8 mouse cellular contexts compared by ENCODE assay signal in the genomic region with DNA sequence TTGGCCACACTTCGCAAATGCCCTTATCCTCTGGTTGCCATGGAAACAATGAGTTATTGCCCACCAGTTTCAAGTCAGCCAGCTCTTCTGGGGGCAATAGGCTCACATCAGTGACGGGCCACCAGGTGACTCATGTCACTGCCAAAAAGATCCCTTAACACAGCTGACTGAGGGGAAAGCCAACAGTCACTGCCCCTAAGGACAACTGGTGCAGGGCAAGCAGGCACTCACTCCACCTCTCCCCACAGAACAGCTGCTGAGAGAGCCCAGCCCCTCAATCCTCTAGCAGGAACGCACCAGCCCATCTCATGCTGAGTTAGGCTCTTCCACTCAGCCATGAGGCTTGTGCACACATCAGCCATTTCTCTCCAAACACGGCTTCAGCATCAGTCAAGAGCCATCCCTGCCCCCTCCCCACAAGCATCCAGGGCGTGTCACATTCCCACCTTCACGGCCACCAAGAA.
DNase-seq lines count a peak whose midpoint lies in the region; ATAC-seq and TF ChIP-seq lines count a peak whose summit lies in the region.

No protein-coding gene starts in this region.

- DNase-seq in kidney, adult 2 months: no peak
- DNase-seq in kidney, adult 8-10 months: no peak
- peak; percentile 70 for DNase-seq in MN1 (ENCODE audit: low spot score)
- peak; percentile 59 for DNase-seq in forebrain, embryonic 14.5 days (ENCODE audit: low spot score)
- peak; percentile 75 for DNase-seq in limb, embryonic 14.5 days (ENCODE audit: low spot score)
- peak; percentile 56 for DNase-seq in retina, postnatal 1 day
- DNase-seq in spleen, postnatal 36 days (ENCODE audit: low spot score in 2 of 2): no peak
- DNase-seq in frontal cortex, postnatal 25 days (ENCODE audit: low spot score in 2 of 2): no peak

- peak overlapping the region; percentile 65 for H3K4me3 ChIP-seq in kidney, adult 2 months (ENCODE audit: insufficient read depth, low read depth, low read length)
- peak overlapping the region; percentile 59 for H3K4me3 ChIP-seq in forebrain, embryonic 14.5 days (ENCODE audit: low read depth, low read length)
- peak overlapping the region; percentile 61 for H3K4me3 ChIP-seq in limb, embryonic 14.5 days (replicated peaks; ENCODE audit: low read length)

- no peak for TF ChIP-seq CTCF in kidney, adult 2 months (conservative IDR thresholded peaks at IDR 0.05; ENCODE audit: insufficient read depth, insufficient read length, low read depth, low read length)

- H3K27me3 ChIP-seq in kidney, adult 2 months (replicated peaks; ENCODE audit: control insufficient read depth, insufficient read depth, low read length): no peaks in the 10 kb centered on the region
- no peaks in the 10 kb centered on the region for H3K27me3 ChIP-seq in forebrain, embryonic 14.5 days (replicated peaks; ENCODE audit: control insufficient read depth, insufficient read depth, low read length)
- no peaks in the 10 kb centered on the region for H3K27me3 ChIP-seq in limb, embryonic 14.5 days (ENCODE audit: control insufficient read depth, insufficient read depth, low read length)

- peak; percentile 46 for ATAC-seq in forebrain, embryonic 14.5 days
- peak; percentile 63 for ATAC-seq in limb, embryonic 14.5 days (ENCODE audit: low FRiP score, low read depth)

- H3K36me3 ChIP-seq in kidney, adult 2 months (ENCODE audit: control insufficient read depth, insufficient read depth, low read length): no peaks in the 10 kb centered on the region
- H3K36me3 ChIP-seq in forebrain, embryonic 14.5 days (ENCODE audit: control insufficient read depth, insufficient read depth, low read length): no peaks in the 10 kb centered on the region
- H3K36me3 ChIP-seq in limb, embryonic 14.5 days (ENCODE audit: control insufficient read depth, insufficient read depth, low read length): no peaks in the 10 kb centered on the region

- WGBS in kidney, adult 2 months: 15% methylated on average over 6 of the region's 6 CpGs
- WGBS in forebrain, embryonic 14.5 days: 4% methylated on average over 6 of the region's 6 CpGs
- WGBS in limb, embryonic 14.5 days: 5% methylated on average over 6 of the region's 6 CpGs

- H3K9ac ChIP-seq in forebrain, embryonic 14.5 days (ENCODE audit: low read length): peak overlapping the region; percentile 88
- H3K9ac ChIP-seq in limb, embryonic 14.5 days (ENCODE audit: low read depth, low read length, severe bottlenecking): peak overlapping the region; percentile 89

- peak overlapping the region; percentile 95 for H3K27ac ChIP-seq in kidney, adult 2 months (ENCODE audit: insufficient read depth, low read depth, low read length)
- peak overlapping the region; percentile 86 for H3K27ac ChIP-seq in forebrain, embryonic 14.5 days (ENCODE audit: low read depth, low read length)
- H3K27ac ChIP-seq in limb, embryonic 14.5 days (replicated peaks; ENCODE audit: low read depth, low read length): peak overlapping the region; percentile 99

- peak overlapping the region; percentile 76 for H3K4me2 ChIP-seq in forebrain, embryonic 14.5 days (ENCODE audit: low read length)
- H3K4me2 ChIP-seq in limb, embryonic 14.5 days (replicated peaks; ENCODE audit: low read depth, low read length, severe bottlenecking): peak overlapping the region; percentile 80

- no peaks in the 10 kb centered on the region for H3K9me3 ChIP-seq in forebrain, embryonic 14.5 days (replicated peaks; ENCODE audit: control insufficient read depth, low read length)
- no peaks in the 10 kb centered on the region for H3K9me3 ChIP-seq in limb, embryonic 14.5 days (ENCODE audit: control insufficient read depth, low read length)

- H3K4me1 ChIP-seq in kidney, adult 2 months (ENCODE audit: control insufficient read depth, insufficient read depth, low read length): peaks cover 17% of the 10 kb centered on the region; the same call in 1 of the 2 replicates
- peaks cover 27% of the 10 kb centered on the region for H3K4me1 ChIP-seq in forebrain, embryonic 14.5 days (ENCODE audit: control insufficient read depth, insufficient read depth, low read length)
- peaks cover 64% of the 10 kb centered on the region for H3K4me1 ChIP-seq in limb, embryonic 14.5 days (ENCODE audit: control insufficient read depth, insufficient read depth, low read length)

- no peak for TF ChIP-seq POLR2A in kidney, adult 2 months (IDR thresholded peaks at IDR 0.05; ENCODE audit: low read depth, low read length)
- TF ChIP-seq POLR2A in limb, embryonic 14.5 days (IDR thresholded peaks at IDR 0.05; ENCODE audit: borderline replicate concordance, extremely low read depth, insufficient read depth, insufficient read length): no peak

Comparison
In these comparisons a context has a peak if more than half of its experiments do, and no peak if none do; other contexts are left out.
1. DNase-seq: peak in MN1 (single experiment), forebrain, embryonic 14.5 days (single experiment), limb, embryonic 14.5 days (single experiment) and retina, postnatal 1 day (single experiment); none in kidney, adult 2 months (single experiment), kidney, adult 8-10 months (0 of 2), spleen, postnatal 36 days (0 of 2) and frontal cortex, postnatal 25 days (0 of 2).
2. Peak in every context shown above with its lines, with median percentiles within 50 percentile points of each other: H3K27ac ChIP-seq and H3K4me3 ChIP-seq.